Mouse (Mus musculus) liver, embryonic 11.5 days (tissue): ENCODE measurements around the gene Cd320. TPM values are rescaled to one million over a fixed set of nuclear protein-coding genes. Genes with fewer than 3 reads are reported as not detected.

Experiments
- ATAC-seq: fragments of 200-750 bp; cut with Nextera tagmentation; replicated peaks from 2 replicates; pipeline ENCODE4 v1.8.0; 2017; ENCODE audit warnings: moderate number of reproducible peaks, mild to moderate bottlenecking, moderate TSS enrichment, moderate library complexity; ENCODE audit not compliant: low FRiP score
- DNase-seq: peaks from one replicate; pipeline ENCODE4 v3.0.0-alpha.2; 2017; ENCODE audit warnings: low spot score
- H3K27ac ChIP-seq: fragments of 300-500 bp; sonication (generic); 2 replicates; pipeline ENCODE4 v1.5.1; 2014; ENCODE audit warnings: mild to moderate bottlenecking, low read depth, low read length, control low read depth
- H3K27me3 ChIP-seq: fragments of 300-500 bp; sonication (generic); replicated peaks from 2 replicates; pipeline ENCODE4 v1.6.1; 2014; ENCODE audit warnings: low read length, mixed read lengths; ENCODE audit not compliant: control insufficient read depth, insufficient read depth
- H3K36me3 ChIP-seq: fragments of 300-500 bp; sonication (generic); 2 replicates; pipeline ENCODE4 v1.6.1; 2014; ENCODE audit warnings: mild to moderate bottlenecking, low read length, moderate library complexity, mixed read lengths; ENCODE audit not compliant: control insufficient read depth, insufficient read depth
- H3K4me1 ChIP-seq: fragments of 300-500 bp; sonication (generic); replicated peaks from 2 replicates; pipeline ENCODE4 v1.6.1; 2014; ENCODE audit warnings: low read length, mixed read lengths; ENCODE audit not compliant: control insufficient read depth, insufficient read depth
- H3K4me2 ChIP-seq: fragments of 300-500 bp; sonication (generic); 2 replicates; pipeline ENCODE4 v1.6.1; 2014; ENCODE audit warnings: mild to moderate bottlenecking, control low read depth, moderate library complexity
- H3K4me3 ChIP-seq: fragments of 300-500 bp; sonication (generic); 2 replicates; pipeline ENCODE4 v1.5.1; 2014; ENCODE audit warnings: low read depth, low read length, control low read depth
- H3K9ac ChIP-seq: fragments of 300-500 bp; sonication (generic); 2 replicates; pipeline ENCODE4 v1.6.1; 2014; ENCODE audit warnings: low read depth, low read length, control low read depth
- H3K9me3 ChIP-seq: fragments of 300-500 bp; sonication (generic); 2 replicates; pipeline ENCODE4 v1.6.1; 2016; ENCODE audit warnings: low read length, inconsistent platforms, mixed read lengths; ENCODE audit not compliant: control insufficient read depth
- WGBS: fragments of 180-500 bp; shearing (Covaris S2); extraction: QIAGEN DNeasy Blood & Tissue Kit; methylation state at CpG from one replicate; pipeline ENCODE4 v1.1.7; 2014; 5-methylcytosine and 5-hydroxymethylcytosine counted together
- polyA plus RNA-seq: library from polyadenylated mRNA; unstranded; fragments of >200 nt; fragmentation: Nextera tagmentation; extraction: Ambion mirVana; gene quantifications from 2 replicates; pipeline ENCODE4 v1.2.1, GENCODE M21; 2014

Gene Cd320
- 44.1 and 49.7 TPM in 2 replicates for polyA plus RNA-seq

- no peaks in the 10 kb centered on the region; the same call in 1 of the 2 replicates for H3K36me3 ChIP-seq
- peak within 1 kb of the TSS; percentile 60 for H3K9ac ChIP-seq
- under 1% methylated on average over 45 of the region's 45 CpGs for WGBS
- peak within 1 kb of the TSS; percentile 83 for H3K4me3 ChIP-seq
- H3K27me3 ChIP-seq: no peaks in the 10 kb centered on the region
- peak; percentile 92 for DNase-seq
- no peaks in the 10 kb centered on the region for H3K9me3 ChIP-seq
- H3K4me2 ChIP-seq: peak within 1 kb of the TSS; percentile 88
- H3K27ac ChIP-seq: peak within 1 kb of the TSS; percentile 45; the same call in 1 of the 2 replicates
- H3K4me1 ChIP-seq: peaks cover 18% of the 10 kb centered on the region
- ATAC-seq: peak; percentile 91
Observed at GRCm38 (mm10) chr17:33842966-33843795, at the start of gene Cd320. TSS of gene Cd320 (plus strand) at chr17:33843091.

DNA sequence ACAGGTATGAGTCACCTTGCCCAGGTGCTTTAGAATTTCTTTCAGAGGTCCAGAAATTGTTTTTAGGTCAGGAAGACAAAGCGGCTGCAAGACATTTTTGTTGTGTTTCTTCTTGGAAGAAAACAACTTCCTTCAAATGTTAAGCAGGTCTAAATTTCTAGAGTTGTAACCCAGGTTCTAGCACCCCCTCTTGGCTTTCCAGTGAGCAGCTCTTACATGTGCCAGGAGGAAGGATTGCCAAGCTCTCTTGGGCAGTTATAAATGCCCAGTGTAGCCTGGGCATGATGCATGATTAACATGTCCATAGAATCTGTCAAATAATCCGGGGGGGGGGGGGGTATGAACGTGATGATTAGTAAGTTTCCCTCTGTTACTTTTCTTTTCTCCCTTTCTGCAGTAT lies 44.6 kb upstream of the Cd320 start:
- Histone ChIP-seq H3K36me3 (no peaks in the 10 kb centered on the region), H3K9me3 (no peaks in the 10 kb centered on the region), H3K4me1 (no peaks in the 10 kb centered on the region), H3K4me3 (no peak overlapping the region), H3K27ac (no peak overlapping the region), H3K4me2 (no peak overlapping the region), H3K27me3 (no peaks in the 10 kb centered on the region), H3K9ac (no peak overlapping the region)
- no peak for DNase-seq
- WGBS: 53% methylated on average over 3 of the region's 3 CpGs
- no peak for ATAC-seq

DNA sequence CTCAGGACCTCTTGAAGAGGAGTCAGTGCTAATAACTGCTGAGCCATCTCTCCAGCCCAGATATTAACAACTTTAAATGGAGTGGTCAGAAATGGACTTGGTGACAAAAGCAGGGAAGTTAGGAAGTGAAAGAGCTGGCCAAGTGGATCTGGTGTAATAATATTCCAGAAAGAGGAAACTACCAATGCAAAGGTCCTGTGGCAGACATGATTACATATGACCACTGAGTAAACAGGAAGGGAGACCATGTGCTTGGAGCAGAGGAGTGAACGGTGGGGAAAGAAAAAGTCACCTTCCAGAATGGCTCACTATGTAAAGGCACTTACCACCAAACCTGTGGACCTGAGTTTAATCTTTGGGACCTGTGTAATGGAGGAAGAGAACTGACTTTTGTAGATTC lies 43.6 kb upstream of the Cd320 start:
- no peaks in the 10 kb centered on the region for H3K27me3 ChIP-seq
- 35% methylated on average over 1 of the region's 1 CpGs for WGBS
- ATAC-seq: no peak

GRCm38 (mm10) chr17:33802221-33802620 lies 40.7 kb upstream of the Cd320 start:
- Histone ChIP-seq H3K4me1 (no peaks in the 10 kb centered on the region), H3K27ac (no peak overlapping the region), H3K4me3 (no peak overlapping the region), H3K36me3 (no peaks in the 10 kb centered on the region), H3K9me3 (no peaks in the 10 kb centered on the region), H3K9ac (no peak overlapping the region), H3K27me3 (no peaks in the 10 kb centered on the region), H3K4me2 (no peak overlapping the region)
- DNase-seq (no peak), ATAC-seq (no peak)
- WGBS: 2% methylated on average over 2 of the region's 2 CpGs

More for the DNA sequence above, 43.6 kb upstream of the Cd320 start:
- DNase-seq: no peak
- Histone ChIP-seq H3K36me3 (no peaks in the 10 kb centered on the region), H3K4me3 (no peak overlapping the region), H3K9ac (no peak overlapping the region), H3K4me1 (no peaks in the 10 kb centered on the region), H3K4me2 (no peak overlapping the region), H3K9me3 (no peaks in the 10 kb centered on the region), H3K27ac (no peak overlapping the region)

DNA sequence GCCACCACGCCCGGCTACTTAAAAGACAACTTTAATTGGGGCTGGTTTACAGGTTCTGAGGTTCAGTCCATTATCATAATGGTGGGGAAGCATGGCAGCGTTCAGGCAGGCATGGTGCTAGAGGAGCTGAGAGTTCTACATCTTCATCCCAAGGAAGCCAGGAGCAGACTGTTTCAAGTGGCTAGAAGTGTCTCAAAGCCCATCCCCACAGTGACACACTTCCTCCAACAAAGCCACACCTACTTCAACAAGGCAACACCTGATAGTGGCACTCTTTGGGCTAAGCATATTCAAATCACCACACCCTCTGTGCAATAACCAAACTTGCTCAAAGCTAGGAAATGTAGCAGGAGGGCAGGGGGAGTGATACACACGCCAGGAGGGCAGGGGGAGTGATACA lies 38.7 kb upstream of the Cd320 start:
- peak; percentile 52; the same call in 1 of the 2 replicates for ATAC-seq

DNA sequence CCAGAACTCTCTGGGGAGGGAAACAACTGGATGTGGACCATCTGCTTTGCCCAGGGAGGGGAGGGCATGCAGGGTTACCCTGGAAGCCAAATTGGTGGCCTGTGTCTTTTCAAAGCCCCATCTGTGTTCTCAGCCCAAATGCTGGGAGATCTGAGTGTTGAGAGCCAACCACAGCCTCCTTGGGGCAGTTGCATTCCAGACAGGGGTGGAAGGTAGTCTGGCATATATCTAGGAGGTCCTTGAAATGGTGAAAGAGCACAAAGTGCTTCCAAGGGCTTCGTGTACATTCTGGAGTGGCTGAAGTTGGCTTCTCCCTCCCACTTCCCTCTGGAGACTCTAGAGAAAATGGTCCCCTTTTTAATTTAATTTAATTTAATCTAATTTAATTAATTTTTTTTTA lies 38.1 kb upstream of the Cd320 start:
- Histone ChIP-seq H3K36me3 (no peaks in the 10 kb centered on the region), H3K9ac (0 out of 2 replicates have a peak overlapping the region, but pooled peaks have one; percentile 3), H3K27ac (no peak overlapping the region), H3K9me3 (no peaks in the 10 kb centered on the region), H3K4me2 (no peak overlapping the region), H3K4me3 (no peak overlapping the region), H3K27me3 (no peaks in the 10 kb centered on the region), H3K4me1 (peaks cover 3% of the 10 kb centered on the region; the same call in 1 of the 2 replicates)
- ATAC-seq: no peak
- 44% methylated on average over 1 of the region's 1 CpGs for WGBS
- DNase-seq: no peak

More for the DNA sequence above, 38.7 kb upstream of the Cd320 start:
- Histone ChIP-seq H3K9me3 (no peaks in the 10 kb centered on the region), H3K27ac (no peak overlapping the region), H3K4me3 (no peak overlapping the region), H3K9ac (0 out of 2 replicates have a peak overlapping the region, but pooled peaks have one; percentile 3), H3K27me3 (no peaks in the 10 kb centered on the region), H3K36me3 (no peaks in the 10 kb centered on the region), H3K4me2 (no peak overlapping the region), H3K4me1 (peaks cover 3% of the 10 kb centered on the region; the same call in 1 of the 2 replicates)
- no peak for DNase-seq
- 56% methylated on average over 4 of the region's 4 CpGs for WGBS

DNA sequence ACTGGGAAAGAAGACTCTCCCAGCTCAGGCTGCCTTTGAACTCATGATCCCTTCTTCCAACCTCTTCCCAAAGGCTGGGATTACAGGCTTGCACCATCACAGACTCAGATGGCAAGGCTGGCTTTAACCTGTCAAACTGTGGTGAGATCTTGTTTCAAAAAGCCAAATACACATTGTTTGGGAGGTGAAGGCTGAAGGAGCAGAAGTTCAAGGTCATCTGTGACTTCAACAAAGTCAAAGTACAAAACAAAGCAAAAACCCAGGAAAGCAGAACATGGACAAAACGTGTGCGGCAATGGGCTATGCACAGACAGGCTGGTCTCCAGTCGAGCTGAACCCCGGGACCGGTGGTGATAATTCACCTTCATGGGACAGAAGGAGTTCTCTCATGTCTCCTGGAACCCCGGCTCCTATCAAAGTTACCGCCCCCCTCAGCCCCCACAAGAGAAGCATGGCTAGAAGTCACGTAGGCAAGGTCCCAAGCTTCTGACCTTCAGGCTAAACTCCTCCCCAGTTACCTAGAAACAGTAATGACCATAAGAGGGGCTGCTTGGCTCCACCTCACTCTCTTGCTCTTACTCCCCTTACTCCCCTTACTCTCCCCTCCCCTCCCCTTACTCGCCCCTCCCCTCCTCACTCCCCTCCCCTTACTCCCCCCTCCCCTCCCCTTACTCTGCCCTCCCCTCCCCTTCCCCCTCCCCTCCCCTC lies 35.6 kb upstream of the Cd320 start:
- H3K36me3 ChIP-seq: no peaks in the 10 kb centered on the region
- WGBS: 39% methylated on average over 9 of the region's 9 CpGs
- DNase-seq (no peak), ATAC-seq (no peak)
- no peaks in the 10 kb centered on the region for H3K9me3 ChIP-seq
- no peak overlapping the region for H3K4me3 ChIP-seq
- no peak overlapping the region for H3K27ac ChIP-seq
- H3K4me1 ChIP-seq: peaks cover 10% of the 10 kb centered on the region; the same call in 1 of the 2 replicates
- no peaks in the 10 kb centered on the region for H3K27me3 ChIP-seq
- H3K9ac ChIP-seq: no peak overlapping the region
- no peak overlapping the region for H3K4me2 ChIP-seq

GRCm38 (mm10) chr17:33808192-33808591 lies 34.7 kb upstream of the Cd320 start:
- DNase-seq (no peak), ATAC-seq (no peak)
- 28% methylated on average over 10 of the region's 10 CpGs for WGBS
- Histone ChIP-seq H3K4me1 (peaks cover 10% of the 10 kb centered on the region; the same call in 1 of the 2 replicates), H3K36me3 (no peaks in the 10 kb centered on the region), H3K4me3 (no peak overlapping the region), H3K27me3 (no peaks in the 10 kb centered on the region), H3K4me2 (peak overlapping the region; percentile 27), H3K9me3 (no peaks in the 10 kb centered on the region), H3K9ac (no peak overlapping the region), H3K27ac (no peak overlapping the region)
